Mouse (Mus musculus) megakaryocyte, embryonic 14.5 days (primary cell): ENCODE data around the gene Gspt1. TPM values are rescaled to one million over a fixed set of nuclear protein-coding genes. Genes with fewer than 3 reads are reported as not detected.
A peak's percentile ranks its signal among the peaks of the same experiment; 100 is the strongest.

ENCODE experiments used
- H3K27me3 ChIP-seq: replicated peaks from 2 replicates; pipeline ENCODE3; 2012; ENCODE audit warnings: inconsistent platforms
- H3K36me3 ChIP-seq: replicated peaks from 2 replicates; pipeline ENCODE3; 2012; ENCODE audit warnings: low read length, inconsistent platforms, mixed read lengths
- H3K4me1 ChIP-seq: 2 replicates; pipeline ENCODE4 v1.6.1; 2012; ENCODE audit warnings: inconsistent platforms
- H3K4me3 ChIP-seq: replicated peaks from 2 replicates; pipeline ENCODE3; 2012; ENCODE audit warnings: moderate library complexity, mild to moderate bottlenecking, inconsistent platforms
- H3K9me3 ChIP-seq: 2 replicates; pipeline ENCODE4 v1.6.1; 2012; ENCODE audit warnings: inconsistent platforms
- FLI1 ChIP-seq: IDR thresholded peaks from 2 replicates; pipeline ENCODE4 v1.6.1; 2012; ENCODE audit warnings: low read length, inconsistent platforms, mixed read lengths
- GATA1 ChIP-seq: IDR thresholded peaks from 3 replicates; pipeline ENCODE4 v1.6.1; 2012; ENCODE audit warnings: mixed read lengths, low read length, inconsistent platforms, borderline replicate concordance
- polyA plus RNA-seq: library from polyadenylated mRNA; stranded (reverse); fragments of >175 nt; gene quantifications from 2 replicates; pipeline ENCODE4 v1.2.3, GENCODE M21; 2012; ENCODE audit warnings: low replicate concordance; ENCODE audit not compliant: insufficient read depth

Gspt1 gene
- polyA plus RNA-seq, 1 experiment: 92.4 TPM

GRCm38 (mm10) chr16:11203600-11204390 is 50.3 kb downstream of the Gspt1 start:
- H3K4me1 ChIP-seq: peaks cover 30% of the 10 kb centered on the region
- H3K9me3 ChIP-seq: no peaks in the 10 kb centered on the region
- H3K27me3 ChIP-seq: no peaks in the 10 kb centered on the region
- TF ChIP-seq GATA1 (no peak), FLI1 (no peak)
- H3K4me3 ChIP-seq: peak overlapping the region; percentile 97
- peaks cover 47% of the 10 kb centered on the region for H3K36me3 ChIP-seq

GRCm38 (mm10) chr16:11202571-11203554 is 51.3 kb downstream of the Gspt1 start, which contains the start of gene Rsl1d1:
Gene Rsl1d1 (minus strand): TSS chr16:11203331.
- peak within 1 kb of the TSS; percentile 97 for H3K4me3 ChIP-seq
- peaks cover 34% of the 10 kb centered on the region for H3K4me1 ChIP-seq
- no peaks in the 10 kb centered on the region for H3K9me3 ChIP-seq
- H3K27me3 ChIP-seq: no peaks in the 10 kb centered on the region
- peaks cover 48% of the 10 kb centered on the region for H3K36me3 ChIP-seq
- no peak for TF ChIP-seq GATA1
- peak; percentile 98 for TF ChIP-seq FLI1

- TF ChIP-seq FLI1 (no peak), GATA1 (no peak)
Observed at GRCm38 (mm10) chr16:11201740-11202394, 52.3 kb downstream of the Gspt1 start.

GRCm38 (mm10) chr16:11200247-11200646 is 53.9 kb downstream of the Gspt1 start:
- peaks cover 34% of the 10 kb centered on the region for H3K4me1 ChIP-seq
- peaks cover 63% of the 10 kb centered on the region for H3K36me3 ChIP-seq
- no peak overlapping the region for H3K4me3 ChIP-seq
- H3K9me3 ChIP-seq: no peaks in the 10 kb centered on the region
- H3K27me3 ChIP-seq: no peaks in the 10 kb centered on the region
- TF ChIP-seq GATA1 (no peak), FLI1 (no peak)

More at GRCm38 (mm10) chr16:11201740-11202394, 52.3 kb downstream of the Gspt1 start:
- peak overlapping the region; percentile 97 for H3K4me3 ChIP-seq
- H3K27me3 ChIP-seq: no peaks in the 10 kb centered on the region
- peaks cover 34% of the 10 kb centered on the region for H3K4me1 ChIP-seq
- H3K9me3 ChIP-seq: no peaks in the 10 kb centered on the region
- peaks cover 51% of the 10 kb centered on the region for H3K36me3 ChIP-seq

GRCm38 (mm10) chr16:11198467-11198866 is 55.7 kb downstream of the Gspt1 start:
- Histone ChIP-seq H3K36me3 (peaks cover 80% of the 10 kb centered on the region), H3K4me1 (peaks cover 16% of the 10 kb centered on the region), H3K27me3 (no peaks in the 10 kb centered on the region), H3K4me3 (no peak overlapping the region), H3K9me3 (no peaks in the 10 kb centered on the region)
- TF ChIP-seq FLI1: no peak
- TF ChIP-seq GATA1: no peak

GRCm38 (mm10) chr16:11197052-11197451 is 57.1 kb downstream of the Gspt1 start:
- no peak overlapping the region for H3K4me3 ChIP-seq
- peaks cover 95% of the 10 kb centered on the region for H3K36me3 ChIP-seq
- TF ChIP-seq GATA1 (no peak), FLI1 (no peak)
- no peaks in the 10 kb centered on the region for H3K27me3 ChIP-seq
- H3K9me3 ChIP-seq: no peaks in the 10 kb centered on the region
- peaks cover 16% of the 10 kb centered on the region for H3K4me1 ChIP-seq

GRCm38 (mm10) chr16:11193231-11193630 is 60.9 kb downstream of the Gspt1 start:
- Histone ChIP-seq H3K4me1 (no peaks in the 10 kb centered on the region; the same call in 1 of the 2 replicates), H3K4me3 (no peak overlapping the region), H3K36me3 (peaks cover 73% of the 10 kb centered on the region), H3K27me3 (no peaks in the 10 kb centered on the region), H3K9me3 (no peaks in the 10 kb centered on the region)
- TF ChIP-seq FLI1 (no peak), GATA1 (no peak)

GRCm38 (mm10) chr16:11190150-11190549 is 64.0 kb downstream of the Gspt1 start:
- Histone ChIP-seq H3K4me1 (peaks cover 9% of the 10 kb centered on the region), H3K4me3 (no peak overlapping the region), H3K36me3 (peaks cover 42% of the 10 kb centered on the region), H3K27me3 (no peaks in the 10 kb centered on the region), H3K9me3 (no peaks in the 10 kb centered on the region)
- no peak for TF ChIP-seq GATA1
- no peak for TF ChIP-seq FLI1

- TF ChIP-seq FLI1 (no peak), GATA1 (no peak)
- peaks cover 41% of the 10 kb centered on the region for H3K4me1 ChIP-seq
Observed at GRCm38 (mm10) chr16:11177404-11177803, 76.7 kb downstream of the Gspt1 start.

More at GRCm38 (mm10) chr16:11177404-11177803, 76.7 kb downstream of the Gspt1 start:
- peaks cover 15% of the 10 kb centered on the region for H3K9me3 ChIP-seq
- peaks cover 11% of the 10 kb centered on the region for H3K36me3 ChIP-seq
- no peaks in the 10 kb centered on the region for H3K27me3 ChIP-seq
- peak overlapping the region; percentile 98 for H3K4me3 ChIP-seq
